Mouse (Mus musculus) gonadal fat pad, adult 2 months (tissue): ENCODE data around the gene P4ha2. TPM values are rescaled to one million over a fixed set of nuclear protein-coding genes. Genes with fewer than 3 reads are reported as not detected.

Experiments used
- DNase-seq: peaks from one replicate; pipeline ENCODE4 v3.0.0-alpha.2; 2012; ENCODE audit warnings: low read depth
- polyA plus RNA-seq: library from polyadenylated mRNA; depleted of rRNA; stranded (reverse); fragments of >200 nt; gene quantifications from 2 replicates; pipeline ENCODE4 v1.2.3, GENCODE M21; 2012; rRNA removed

The P4ha2 gene
- 60.1 and 75.4 TPM in 2 replicates for polyA plus RNA-seq

DNA sequence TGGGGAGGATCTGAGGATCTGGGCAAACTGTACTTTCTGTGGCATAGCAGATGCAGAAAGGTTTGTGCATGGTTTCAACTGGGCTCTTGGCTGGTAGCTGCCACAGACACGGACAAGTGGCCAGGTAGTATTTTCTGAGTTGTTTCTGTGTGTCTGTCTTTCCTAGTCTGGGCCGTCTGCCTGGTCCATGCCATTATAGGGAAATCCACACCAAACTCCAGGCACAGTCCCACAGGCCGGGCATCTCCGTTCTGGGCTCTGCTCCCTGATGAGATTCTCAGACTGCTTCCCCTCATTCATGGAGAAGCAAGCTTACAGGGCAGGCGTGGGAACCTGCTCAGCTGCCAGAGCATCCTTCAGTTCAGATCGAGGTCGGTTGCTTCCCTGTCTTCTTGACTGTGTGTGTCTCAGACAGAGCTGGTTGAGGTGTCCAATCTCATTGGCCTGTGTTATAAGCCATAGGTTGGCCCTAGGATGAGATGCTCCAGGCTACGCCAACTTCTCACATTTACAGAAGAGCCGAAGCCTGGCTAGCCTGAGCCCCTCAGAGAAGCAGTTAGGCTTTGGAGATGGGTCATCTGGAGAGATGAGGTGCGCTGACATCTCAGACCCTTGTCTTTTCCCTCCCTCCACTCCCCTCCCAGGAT, at the start of gene P4ha2:
Gene P4ha2 (plus strand): TSS at position 51 of the 647 bp plus-strand sequence.
- DNase-seq = no peak

- no peak for DNase-seq
These were observed 49.7 kb upstream of the P4ha2 start for GRCm38 (mm10) chr11:54050205-54050604.

GRCm38 (mm10) chr11:54051161-54051560, 48.7 kb upstream of the P4ha2 start:
- no peak for DNase-seq

DNA sequence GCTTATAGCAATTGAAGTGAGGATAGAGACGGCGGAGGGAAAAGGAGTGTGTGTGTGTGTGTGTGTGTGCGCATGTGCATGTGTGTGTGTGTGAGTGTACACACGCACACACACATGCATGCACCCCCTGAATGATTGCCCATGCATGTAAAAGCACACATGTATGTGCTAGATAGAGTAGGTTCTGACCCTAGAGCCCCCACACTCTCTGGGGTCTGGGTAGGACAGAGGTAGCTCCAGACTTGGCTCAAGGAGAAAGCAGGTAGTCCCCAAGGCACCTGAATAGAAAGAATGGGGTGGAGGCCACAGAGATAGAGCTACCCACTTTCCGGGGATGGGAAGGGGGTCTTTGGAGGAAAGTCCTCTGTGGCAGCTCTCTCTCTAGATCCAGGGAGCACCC, 47.8 kb upstream of the P4ha2 start:
- no peak for DNase-seq

- no peak for DNase-seq
These were observed 46.8 kb upstream of the P4ha2 start for GRCm38 (mm10) chr11:54053090-54053489.

- no peak for DNase-seq
These were observed 45.6 kb upstream of the P4ha2 start for GRCm38 (mm10) chr11:54054257-54054656.

- no peak for DNase-seq
These were observed 43.8 kb upstream of the P4ha2 start for GRCm38 (mm10) chr11:54056132-54056531.

DNA sequence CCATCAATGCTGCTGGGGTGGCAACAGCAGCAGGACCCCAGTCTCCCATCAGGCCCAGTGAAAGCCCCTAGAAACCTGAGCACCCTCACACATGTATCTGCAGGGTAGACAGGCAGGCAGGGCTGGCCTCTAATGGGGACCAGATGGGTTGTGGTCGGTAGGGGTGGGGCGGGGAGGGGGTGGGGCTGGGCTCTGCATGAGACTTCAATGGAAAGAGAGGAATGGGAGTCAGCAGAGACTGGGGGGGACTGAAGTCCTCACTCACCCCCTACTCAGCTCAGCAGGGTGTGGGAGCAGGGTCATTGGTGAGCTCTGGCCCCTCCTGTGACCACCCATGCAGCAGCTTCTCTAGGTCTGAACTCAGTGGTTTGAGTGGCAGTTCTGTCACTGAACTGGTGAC, 42.5 kb upstream of the P4ha2 start:
- DNase-seq = no peak

- DNase-seq = no peak
These were observed 41.8 kb upstream of the P4ha2 start for GRCm38 (mm10) chr11:54058056-54058617.

DNA sequence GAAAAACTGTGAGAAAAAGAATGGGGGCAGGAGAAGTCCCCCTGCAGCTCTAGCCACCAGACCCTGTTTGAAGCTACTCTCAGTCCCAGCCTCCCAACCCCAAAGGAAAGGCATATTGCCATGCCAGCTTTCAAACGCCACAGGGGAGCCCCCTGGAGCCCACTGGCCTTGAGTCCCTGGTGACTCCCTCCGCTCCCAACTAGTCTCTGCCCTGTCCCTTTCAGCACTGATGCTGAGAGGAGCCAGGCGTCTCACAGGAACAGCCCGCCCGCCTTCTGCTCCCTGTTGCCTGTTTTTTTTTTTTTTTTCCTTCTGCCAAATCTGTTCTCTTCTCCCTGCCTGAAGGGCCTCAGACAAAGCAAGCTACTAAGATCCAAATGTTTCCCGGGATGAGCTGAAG, 41.3 kb upstream of the P4ha2 start:
- DNase-seq = no peak

DNA sequence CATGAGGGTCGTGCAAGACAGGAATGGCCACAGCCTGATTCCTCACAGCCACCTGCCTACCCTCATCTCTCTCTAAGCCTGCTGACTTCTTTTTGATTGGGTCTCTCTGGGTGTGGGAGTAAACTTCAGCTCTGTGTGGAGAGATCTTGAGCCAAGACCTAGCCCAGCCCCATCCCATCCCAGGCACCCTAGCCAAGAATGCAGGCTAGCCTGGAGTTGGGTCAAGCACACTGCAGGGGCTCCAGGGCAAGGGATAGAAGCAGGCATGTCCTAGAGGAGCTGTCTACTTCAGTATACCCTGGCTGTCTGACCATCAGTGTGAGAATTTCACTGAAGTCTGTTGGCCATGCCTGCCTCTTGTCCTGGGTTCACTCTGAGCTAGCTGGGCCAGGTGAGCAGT, 40.4 kb upstream of the P4ha2 start:
- no peak for DNase-seq

DNA sequence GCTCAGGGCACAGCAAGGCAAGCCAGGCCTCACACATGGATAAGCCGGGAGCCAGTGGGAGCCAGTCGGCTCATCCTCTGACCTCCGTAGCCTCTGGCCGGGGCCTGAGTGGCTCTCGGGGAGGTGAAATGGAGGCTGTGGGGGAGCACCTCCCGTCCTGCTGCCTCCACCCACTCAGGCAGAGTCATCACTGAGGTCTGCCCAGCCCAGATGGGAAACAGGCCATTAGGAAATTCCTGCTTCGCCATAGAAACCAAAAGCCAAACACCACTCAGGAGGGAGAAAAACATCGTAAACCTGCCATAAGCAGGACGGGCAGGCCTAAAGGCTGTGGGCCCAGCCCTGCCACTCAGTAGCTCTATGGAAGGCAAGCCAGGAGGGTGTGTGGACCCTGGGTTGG, 39.6 kb upstream of the P4ha2 start:
- DNase-seq = no peak

- no peak for DNase-seq
These were observed 37.7 kb upstream of the P4ha2 start for GRCm38 (mm10) chr11:54062086-54062752.

- no peak for DNase-seq
These were observed 37.0 kb upstream of the P4ha2 start for GRCm38 (mm10) chr11:54062753-54063471.

DNA sequence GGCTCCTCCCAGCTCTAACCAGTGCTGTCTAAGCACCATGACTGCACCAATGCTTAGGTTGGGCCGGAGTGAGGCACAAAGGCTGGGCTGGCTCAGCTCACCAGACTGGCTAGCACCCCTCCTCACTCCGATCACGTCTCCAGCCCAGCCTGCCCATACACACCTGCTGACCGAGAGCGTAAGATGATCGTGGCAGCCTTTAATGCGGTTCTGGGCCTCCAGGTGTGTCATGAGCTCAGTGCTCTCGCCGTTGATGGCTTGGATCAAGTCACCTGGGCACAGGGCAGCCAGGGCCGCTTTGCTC, 36.5 kb upstream of the P4ha2 start:
- no peak for DNase-seq

GRCm38 (mm10) chr11:54064412-54064978, 35.4 kb upstream of the P4ha2 start:
- DNase-seq = no peak

DNA sequence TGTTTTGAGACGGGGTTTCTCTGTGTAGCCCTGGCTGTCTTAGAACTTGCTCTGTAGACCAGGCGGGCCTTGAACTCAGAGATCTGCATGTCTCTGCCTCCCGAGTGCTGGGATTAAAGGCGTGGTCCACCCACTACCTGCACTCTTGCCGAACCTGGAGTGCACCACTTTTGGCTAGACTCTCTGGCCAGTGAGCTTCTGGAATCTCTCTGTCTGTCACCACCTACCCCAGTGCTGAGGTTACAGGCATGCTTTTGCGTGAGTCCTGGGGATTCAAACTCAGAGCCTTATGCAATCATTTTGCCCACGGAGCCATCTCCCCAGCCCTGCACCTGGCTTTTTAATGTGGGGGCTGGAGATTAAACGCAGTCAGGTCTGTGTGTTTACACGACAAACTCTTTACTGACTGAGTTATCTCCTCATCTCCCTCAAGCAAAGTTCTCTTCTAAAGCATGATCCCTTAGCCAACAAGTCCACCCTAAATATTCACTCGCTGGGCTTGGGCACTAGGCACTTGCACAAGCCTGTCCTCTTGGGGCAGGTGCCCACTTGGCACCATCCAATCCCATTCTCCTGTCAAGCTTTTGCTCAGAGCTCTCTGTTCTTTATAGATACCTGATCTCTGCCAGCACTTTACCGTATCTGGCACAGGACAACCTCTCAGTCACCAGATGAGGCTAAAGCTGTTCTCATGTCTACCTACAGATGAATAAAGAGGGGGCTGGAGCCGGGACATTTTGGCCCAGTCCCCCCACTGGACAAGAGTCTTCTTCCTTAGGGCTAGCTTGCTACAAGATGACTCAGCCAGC, 34.6 kb upstream of the P4ha2 start:
- peak; percentile 98 for DNase-seq

DNA sequence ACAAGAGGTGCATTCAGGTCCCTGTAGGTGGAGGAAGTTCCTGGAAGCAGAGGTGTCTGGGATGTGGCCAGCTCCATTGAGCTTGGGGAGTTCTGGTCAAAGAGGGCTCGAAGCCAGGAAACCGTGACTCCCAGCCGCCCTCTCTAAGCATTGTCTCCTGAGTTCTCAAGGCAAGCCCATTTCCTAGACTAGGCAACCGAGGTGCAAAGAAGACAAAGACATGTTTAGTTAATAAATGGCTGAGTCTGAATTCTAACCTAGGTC, 34.0 kb upstream of the P4ha2 start:
- DNase-seq = no peak

GRCm38 (mm10) chr11:54066400-54066799, 33.5 kb upstream of the P4ha2 start:
- DNase-seq = no peak

GRCm38 (mm10) chr11:54067318-54067995, 32.4 kb upstream of the P4ha2 start:
- DNase-seq = no peak

DNA sequence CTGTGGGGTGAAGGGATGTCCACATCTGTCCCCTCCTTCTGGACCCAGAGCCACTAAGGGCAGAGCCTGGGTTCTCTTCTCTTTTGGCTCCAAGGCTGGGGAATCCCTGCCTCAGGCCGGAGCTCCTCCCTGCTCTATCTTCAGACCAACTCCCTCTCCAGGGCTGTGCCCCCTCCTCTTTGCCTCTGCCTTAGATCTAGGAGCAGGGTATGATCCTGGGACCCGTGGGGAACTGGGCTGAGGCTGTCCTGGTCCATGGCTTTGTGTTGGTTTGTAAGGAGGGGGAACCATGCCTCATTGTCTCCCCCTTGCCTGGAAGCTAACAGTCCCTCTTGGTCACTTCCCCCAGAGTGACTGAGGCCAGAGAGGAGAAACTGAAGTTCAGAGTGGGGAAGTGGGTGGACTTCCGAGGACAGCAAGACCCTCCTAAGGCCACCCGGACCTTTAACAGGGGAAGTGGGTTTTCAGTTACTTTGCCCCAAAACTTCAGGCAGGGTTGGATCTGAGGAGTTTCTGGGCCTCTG, 31.8 kb upstream of the P4ha2 start:
- no peak for DNase-seq
